Mouse (Mus musculus) heart, adult 9 months (tissue): ENCODE data around the gene Pin1.

Source experiments
- DNase-seq, 2 experiments: peaks; one replicate each; pipeline ENCODE4 v3.0.0; 2022; ENCODE audit warnings: low spot score in 2 of 2

Pin1 gene

DNA sequence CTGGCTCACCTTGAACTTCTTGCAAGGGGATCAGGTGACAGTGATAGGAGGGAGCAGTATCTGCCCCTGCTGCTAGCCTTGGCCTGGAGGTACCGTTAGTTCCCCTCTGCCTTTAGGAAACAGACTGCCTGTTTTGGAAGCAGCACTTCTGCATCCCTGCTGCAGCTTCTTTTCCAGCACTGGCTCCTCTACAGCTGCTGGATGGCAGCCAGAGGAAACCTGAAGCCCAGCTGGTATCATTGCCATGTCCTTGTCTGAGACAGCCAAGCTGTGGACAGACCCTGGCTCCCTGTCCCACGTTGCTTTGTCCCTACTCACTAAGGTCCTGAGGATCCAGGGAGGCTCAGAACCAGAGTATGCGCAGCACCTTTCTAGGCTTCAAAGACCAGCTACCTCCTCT is 5.7 kb downstream of the Pin1 start:
- peak; percentile 54 to 59 for DNase-seq

DNA sequence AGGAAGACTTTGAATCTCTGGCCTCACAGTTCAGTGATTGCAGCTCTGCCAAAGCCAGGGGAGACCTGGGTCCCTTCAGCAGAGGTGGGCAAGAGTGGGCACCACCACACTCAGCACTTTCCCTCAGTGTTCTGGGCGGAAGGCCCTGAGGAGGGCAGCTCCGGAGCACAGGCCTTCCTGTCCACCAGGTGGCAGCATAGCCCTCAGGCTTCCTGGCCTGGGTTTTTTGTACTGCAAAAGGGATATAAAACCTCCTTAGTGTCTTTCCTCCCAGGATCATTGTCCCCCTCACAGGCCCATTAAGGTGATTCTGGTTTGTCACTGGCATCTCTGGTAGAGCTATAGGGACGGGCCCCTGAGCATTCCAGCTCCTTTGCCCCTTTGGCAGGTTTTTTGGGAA is 10.4 kb downstream of the Pin1 start:
- DNase-seq, result peak in 1 of 2 experiments; percentile 39

DNA sequence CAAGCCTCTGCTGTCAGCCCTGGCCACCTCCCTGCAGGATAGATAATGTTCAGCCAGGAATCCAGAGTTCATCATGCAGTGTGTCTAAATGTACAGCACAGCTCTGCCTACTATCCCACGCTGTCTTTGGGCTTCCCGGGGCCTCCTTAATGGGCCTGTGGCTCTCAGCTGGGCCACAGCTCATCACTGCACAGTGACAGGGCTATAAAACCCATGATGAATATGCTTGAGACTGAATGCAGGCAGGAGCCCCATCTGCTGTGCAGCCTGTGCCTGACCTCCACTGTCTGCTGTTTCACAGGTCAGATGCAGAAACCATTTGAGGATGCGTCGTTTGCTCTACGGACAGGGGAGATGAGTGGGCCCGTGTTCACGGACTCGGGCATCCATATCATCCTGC is 11.0 kb downstream of the Pin1 start:
- DNase-seq, result no peak

DNA sequence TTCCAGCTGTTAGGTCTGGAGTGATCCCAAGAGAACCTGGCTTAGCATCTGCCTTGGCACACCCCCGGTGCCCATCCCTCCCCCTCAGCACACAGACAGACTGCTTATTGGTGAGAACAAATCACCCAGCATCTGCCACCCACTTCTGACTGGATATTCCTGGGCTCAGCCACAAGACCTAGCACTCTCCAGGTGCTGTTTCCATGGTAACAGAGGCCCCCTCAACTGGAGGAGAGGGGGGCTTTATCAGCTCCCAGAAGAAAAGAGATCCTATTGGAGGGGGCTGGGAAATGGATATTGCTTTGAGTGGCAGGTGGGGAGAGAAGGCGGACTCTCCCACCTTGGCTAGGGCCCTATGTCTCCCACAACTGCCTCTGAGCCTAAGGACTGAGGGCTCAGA is 12.1 kb downstream of the Pin1 start:
- no peak for DNase-seq

DNA sequence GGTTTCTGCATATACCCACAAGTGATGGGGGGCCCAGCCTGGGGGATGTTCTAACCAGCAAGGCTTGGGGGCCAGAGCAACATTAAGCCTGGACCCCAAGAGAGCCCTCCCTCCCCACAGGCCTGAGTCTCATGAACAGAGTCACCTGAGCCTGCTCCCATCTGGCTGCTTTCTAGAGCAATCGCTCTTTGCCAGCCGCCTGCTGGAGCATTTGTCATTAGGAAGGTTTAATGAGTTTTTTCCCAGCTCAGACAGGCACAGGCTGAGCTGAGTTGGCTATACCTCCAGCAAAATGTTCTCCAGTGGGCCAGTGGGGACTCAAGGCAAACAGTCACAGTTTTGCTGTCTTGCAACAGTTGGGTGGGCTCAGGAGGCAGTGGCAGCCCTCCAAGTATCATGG is 12.5 kb downstream of the Pin1 start:
- no peak for DNase-seq

DNA sequence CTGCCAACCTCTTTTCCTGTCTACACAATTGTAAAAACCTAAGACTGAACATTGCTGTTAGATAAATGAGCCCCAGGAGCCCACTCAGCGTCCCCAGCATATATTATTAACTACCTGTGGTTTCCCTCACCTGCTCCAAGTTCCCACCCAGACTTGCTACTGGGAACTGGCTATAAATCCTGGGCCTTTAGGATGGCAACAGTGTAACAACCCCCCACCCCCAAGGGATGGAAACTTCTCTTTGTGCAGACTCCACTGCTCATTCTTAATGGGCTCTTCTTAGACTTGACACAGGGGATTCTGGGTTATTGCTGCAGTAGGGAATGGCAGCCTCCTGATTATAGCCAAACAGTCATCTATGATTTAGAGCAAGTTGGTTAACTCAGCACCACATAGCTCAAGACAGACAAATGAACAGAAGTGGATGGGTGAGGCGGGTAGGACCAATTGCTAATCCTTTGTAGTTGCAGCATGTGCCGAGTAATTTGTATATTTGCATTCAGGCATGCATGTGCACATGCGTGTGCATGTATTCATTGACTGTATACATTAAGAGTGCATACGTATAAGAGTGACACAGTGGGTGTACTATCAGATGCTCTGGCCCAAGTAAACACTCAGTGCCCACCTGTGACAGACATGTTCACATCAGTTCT is 13.2 kb downstream of the Pin1 start:
- DNase-seq, result no peak

DNA sequence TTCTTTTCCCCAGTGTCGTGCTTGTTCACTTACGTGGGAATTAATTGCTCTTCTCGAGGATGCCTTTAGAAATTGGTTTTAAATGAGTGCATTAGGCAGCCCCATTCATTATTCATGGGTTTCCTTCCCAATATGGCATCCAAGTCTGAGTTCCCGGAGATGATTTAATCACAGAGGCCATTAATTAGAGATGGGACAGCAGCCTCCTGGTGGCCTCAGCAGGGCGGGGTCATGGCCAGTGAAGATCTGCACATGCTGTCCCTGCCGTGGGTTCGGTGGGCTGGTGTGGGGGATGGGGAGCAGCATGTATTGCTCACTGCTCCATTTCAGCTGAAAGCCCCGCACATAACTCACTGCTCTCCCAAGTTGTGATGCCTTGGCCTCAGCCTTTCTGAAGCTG is 14.0 kb downstream of the Pin1 start:
- no peak for DNase-seq

DNA sequence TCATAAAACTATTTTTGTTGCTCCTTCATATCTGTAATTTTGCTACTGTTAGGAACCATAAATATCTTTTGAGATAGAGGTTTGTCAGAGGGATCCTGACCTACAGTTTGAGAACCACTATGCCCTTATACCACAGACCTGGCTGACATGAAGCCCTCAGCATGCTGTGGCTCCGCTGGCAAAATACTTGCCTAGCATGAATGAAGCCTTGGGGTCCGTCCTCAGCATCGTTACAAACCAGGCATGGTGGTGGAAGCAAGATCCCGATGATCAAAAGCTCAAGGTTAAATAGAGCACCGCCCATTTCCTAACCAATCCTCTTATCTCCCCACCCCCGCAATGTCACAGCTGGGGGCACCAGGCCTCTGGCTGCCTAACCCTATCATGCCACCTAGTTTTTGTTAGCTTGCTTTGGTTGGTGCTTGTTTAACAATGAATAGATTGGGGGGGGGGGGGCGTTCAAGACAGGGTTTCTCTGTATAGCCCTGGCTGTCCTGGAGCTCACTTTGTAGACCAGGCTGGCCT is 14.7 kb downstream of the Pin1 start:
- no peak for DNase-seq

DNA sequence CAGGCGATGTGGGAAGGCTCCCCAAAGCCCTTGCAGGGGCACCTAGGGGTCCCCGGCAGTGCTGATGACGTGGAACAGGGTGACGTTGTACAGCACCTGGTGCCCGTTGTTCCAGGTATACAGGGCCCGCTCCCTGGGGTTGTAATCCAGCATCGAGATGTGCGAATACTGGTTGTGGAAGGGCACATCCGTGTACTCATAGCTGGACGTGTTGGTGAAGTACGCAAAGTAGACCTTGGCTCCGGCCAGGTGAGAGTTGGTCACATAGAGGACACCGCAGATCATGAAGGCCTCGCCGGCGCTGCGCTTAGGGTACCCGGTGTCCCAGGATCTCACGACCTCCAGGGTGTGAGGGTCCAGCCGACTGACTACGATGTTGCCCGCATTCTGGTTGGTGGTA is 16.2 kb downstream of the Pin1 start:
- no peak for DNase-seq

DNA sequence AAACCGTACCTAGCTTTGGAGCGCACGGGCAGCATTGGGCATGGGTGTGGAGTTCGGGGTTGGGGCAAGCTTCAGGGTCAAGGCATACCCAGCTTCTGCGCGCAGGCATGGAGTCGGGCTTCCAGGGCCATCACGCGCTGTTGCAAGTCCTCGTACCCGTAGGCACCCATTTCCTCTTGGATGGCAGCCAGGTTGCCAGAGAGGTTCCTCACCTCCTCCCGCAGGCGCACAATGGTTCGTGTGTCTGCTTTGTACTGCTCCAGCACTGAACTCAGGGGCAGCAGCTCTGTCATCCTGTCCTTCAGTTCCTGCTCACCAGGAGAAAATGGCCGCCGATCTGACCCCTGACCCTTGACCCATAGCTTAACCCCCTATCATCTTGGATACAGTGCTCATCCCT is 20.2 kb downstream of the Pin1 start:
- no peak for DNase-seq

DNA sequence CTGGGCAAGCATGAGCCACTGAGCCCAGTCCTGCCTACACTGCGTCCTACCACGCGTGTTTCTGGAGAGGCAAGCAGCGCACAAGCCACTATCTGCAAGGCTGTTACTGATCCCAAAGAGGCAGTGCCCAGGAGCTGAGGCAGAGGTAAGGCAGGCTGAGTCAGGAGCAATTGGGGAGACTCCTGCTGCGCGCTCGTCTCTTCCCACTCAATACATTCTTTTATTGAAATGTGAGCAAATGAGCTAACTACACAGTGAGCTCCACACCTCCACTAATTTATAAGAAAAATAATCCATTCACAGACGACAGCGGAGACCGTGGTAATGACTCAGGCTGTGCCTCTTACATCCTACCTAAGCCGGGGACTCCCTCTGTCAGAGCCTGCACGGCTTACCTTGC is 26.0 kb downstream of the Pin1 start:
- no peak for DNase-seq

DNA sequence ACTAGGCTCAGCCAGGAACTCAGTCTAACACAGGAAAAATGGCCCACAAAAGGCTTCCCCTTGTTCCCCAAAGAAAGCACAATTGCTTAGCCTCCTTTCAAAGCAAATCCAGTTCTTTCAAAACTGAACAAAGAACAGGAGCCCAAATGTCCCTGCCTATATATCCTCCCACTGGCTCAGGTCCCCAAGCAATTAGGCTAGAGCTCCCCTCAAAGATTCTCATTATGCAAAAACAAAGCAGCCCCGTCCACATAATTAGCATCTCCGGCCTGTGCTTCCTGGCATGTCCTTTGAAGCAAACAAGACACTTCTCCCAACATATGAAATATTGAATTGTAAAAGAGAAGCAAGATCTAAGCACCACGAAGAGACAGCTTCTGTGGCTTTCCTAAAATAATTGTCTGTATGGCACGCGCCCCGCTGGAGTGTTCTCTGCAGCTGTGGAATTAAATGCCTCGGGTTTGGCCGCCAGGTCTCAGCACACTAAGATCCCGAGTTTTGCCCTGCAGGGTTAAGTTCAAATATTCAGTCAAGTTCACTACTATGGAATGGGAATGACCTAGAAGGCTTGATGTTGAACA is 28.6 kb downstream of the Pin1 start:
- DNase-seq, result no peak

DNA sequence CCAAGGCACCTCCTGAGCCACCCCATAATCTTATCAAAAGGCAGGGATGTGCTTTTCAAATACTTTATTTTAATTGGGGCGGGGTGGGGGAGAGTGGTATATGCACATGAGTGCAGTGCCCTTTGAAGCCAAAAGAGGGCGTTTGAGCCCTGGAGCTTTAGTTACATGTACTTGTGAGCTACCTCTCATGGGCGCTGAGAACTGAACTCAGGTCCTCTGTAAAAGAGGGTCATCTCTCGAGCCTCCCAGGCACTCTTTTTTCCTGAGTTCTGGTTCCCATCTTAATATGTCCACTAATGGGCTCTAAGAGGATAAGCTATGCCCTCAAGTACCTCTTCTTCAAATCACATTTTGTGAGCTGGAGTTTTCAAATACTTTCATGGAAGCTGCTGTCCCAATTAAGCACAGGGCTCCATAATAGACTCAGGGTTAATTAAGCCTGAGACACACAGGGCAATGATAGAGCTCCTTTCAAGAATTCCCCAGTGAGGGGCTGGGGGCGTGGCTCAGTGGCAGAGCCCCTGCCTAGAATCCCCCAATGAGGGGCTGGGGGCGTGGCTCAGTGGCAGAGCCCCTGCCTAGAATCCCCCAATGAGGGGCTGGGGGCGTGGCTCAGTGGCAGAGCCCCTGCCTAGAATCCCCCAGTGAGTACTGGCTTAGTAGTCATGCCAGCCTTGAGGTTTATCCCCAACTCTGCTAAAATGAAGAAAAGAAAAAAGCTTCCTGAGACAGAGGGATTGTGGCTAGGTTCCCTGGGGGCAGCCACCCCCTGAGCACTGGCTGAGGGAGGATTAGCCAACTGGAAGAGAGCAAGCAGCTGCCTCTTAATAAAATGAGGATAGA is 29.9 kb downstream of the Pin1 start:
- DNase-seq, result no peak

DNA sequence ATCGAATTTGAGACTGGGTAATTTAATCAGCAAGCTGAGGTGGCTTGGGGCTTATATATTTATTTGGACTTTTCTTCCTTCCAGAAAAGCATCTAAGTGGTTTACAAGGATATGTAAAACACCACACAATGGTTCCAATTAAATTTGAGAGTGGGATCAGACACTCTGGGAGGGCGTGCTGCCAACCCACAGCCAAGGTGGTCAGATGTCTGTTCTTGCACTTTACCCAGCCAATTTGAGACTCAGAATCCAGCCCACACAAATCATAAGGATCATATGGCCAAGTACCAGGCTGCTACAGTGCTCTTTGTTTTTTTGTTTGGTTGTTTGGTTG is 30.5 kb downstream of the Pin1 start:
- DNase-seq, result no peak

DNA sequence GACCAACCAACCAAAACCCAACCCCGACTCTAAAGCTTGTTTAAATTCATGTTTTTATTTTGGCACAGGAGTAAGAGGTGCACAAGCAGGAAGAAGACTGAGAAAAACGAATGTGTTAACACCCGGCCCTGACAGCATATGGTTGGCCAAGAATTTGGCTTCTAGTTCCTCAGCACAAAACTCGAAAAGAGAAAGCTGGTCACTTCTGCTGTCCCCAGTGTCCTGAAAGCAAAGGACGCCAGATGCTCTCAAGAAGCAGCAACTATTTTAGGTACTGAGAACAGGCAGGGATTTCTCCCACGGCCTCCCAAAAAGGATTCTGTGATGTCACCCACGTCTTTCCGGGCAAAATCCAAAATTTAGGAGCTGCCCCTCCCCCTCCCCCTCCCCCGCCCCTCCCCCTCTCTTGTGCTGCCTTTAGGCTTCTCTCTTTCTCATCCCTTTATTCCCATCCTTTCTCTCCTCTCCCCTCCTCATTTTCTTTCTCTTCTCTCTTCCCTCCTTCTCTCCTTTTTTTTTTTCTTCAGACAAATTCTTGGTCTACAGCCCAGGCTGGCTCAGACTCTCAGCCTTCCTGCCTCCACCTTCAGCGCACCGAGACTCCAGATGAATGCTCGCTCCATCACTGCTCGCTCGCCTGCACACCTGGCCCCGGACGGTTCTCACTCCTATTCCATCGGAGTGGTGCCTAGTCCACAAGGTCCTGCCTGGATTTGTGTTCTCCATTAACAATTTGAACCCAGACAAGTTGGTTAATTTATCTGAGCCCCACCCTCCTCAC is 33.4 kb downstream of the Pin1 start:
- DNase-seq, result peak in 1 of 2 experiments; percentile 13

DNA sequence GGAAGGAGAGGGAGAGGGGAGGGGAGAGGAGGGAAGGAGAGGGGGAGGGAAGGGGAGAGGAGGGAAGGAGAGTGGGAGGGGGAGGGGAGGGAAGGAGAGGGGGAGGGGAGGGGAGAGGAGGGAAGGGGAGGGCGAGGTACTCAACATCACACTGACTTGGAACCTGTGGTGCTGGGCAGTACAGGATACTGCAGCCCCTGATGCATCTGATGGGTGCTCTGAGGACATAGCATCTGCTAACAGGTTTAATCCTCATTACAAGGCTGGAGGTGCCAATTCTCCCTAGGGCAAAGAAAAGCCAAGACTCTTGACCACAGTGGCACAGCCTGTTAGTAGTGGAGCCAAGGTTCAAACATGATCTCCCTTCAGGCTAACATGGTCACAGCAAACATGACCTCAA is 37.5 kb downstream of the Pin1 start:
- DNase-seq, result no peak

DNA sequence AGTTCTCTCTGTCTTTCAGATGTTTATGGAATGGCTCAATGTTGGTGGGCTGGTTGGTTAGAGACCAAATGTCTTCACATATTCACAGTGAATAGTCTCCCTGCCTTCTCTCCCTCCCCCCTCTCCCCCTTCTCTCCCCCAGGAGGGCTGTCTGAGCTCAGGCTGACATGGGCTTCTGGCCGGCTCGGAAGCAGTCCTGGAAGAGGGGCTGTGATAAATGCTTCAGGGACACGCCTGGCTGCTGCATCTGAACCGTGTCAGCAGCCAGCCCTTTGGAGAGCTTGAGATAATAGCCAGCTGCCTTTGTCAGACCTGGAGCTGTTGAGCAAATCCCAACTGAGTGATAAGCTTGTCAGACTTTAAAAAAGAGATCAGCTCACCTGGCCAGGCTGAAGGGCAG is 38.0 kb downstream of the Pin1 start:
- DNase-seq, result no peak

DNA sequence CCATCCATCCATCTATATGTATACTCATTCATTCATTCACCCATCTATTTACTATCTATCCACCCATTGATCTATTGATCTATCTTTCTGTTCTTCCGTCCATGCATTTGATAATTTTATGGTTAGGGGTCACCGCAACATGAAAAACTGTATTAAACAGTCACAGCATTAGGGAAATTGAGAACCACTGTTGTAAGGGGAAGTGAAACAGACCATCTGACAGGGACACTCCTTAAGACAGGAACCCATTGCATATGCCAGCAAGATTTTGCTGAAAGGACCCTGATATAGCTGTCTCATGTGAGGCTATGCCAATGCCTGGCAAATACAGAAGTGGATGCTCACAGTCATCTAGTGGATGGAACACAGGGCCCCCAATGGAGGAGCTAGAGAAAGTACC is 38.6 kb downstream of the Pin1 start:
- peak in 1 of 2 experiments; percentile 7 for DNase-seq

DNA sequence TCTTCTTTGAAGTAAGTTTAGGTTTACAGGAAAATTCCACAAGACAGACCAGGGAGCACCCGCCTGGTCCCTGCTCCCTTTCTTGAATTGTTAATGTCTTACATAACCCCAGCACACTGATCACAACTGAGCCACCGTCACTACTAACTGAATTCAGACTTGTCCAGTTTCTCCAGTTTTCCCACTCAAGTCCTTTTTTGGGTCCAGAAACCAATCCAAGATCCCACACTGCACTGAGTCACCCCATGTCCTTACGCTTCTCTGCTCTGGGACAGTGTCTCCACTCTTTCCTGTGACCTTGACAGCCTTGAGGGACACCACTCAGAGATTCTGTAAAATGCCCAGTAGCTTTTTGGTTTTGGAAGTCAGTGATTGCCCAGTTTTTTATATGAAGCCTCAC is 41.0 kb downstream of the Pin1 start:
- no peak for DNase-seq

DNA sequence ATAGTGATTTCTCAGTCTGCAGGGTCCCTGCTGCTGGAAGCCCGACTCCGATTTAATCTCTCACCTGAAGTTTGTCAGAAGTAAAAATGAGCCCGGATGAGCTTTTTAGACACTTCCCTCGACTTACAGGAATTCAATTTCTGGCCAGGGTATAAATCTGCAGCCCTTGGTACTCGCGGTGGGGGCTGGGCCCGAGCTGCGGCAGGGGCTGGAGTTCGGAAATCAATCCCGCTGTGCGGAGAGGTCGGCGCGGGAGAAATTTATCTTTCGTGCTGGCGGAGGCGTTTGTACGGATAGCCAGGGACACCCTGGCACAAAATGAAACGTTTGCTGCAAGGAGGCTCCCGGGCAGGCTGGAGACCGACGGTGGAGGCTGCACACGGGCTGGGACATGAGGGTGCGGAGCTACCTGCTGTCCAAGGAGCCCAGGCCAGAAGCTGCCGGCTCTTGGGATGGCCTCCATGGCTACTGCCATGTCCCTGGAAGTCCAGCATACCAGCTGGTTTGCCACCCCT is 42.9 kb downstream of the Pin1 start:
- no peak for DNase-seq

DNA sequence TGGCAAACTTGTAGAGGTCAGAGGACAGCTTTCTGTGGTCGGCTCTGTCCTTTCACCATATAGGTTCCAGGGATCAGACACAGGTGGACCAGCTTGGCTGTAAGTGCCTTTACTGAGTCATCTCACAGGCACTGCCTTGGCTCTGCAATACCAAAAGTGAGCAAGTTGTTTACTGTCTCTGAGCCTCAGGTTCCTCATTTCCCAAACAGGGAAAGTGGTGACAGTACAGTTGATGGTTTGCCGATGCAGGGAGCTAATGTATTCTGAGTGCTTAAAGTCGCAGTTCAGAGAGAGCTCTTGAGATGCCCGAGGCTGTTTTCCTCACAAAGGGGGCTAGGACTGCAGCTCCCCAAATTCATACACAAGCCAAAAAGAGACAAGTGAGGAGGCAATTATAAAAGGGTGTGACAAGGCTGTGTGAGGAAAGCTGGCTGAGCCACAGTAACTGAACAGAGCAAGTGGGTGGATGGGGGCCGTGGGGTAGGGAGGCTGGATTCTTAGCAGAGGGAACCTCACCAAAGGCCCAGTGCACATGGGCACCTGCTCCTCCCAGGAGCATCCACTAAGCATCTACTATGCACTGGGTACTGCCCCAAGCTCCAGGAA is 44.3 kb downstream of the Pin1 start:
- no peak for DNase-seq

DNA sequence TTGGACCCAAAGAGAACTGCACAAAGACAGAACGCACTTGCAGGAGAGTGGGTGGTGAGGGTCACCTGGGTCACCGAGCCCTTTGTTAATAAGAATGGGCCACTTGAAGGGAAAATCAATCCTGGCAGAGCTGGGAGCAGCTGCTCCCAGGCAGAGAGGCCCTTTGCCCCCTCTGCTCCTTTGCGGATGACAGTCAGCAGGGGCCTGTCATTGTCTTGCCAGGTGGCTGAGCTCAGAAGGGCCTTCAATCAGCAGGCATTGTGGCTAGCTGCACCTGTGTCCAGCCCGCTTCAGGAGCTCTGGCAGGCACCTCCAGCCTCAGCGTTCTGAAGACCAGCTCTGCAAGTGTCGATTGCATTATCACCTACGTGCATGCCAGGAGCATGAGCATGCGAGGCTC is 45.6 kb downstream of the Pin1 start:
- DNase-seq, result no peak
